Mouse (Mus musculus) brain, embryonic 14.5 days (tissue): Measurements from ENCODE around the gene Mmp27. TPM values are rescaled to one million over a fixed set of nuclear protein-coding genes. Genes with fewer than 3 reads are reported as not detected.

ENCODE experiments used
- DNase-seq: peaks from one replicate; pipeline ENCODE4 v3.0.0-alpha.2; 2011; ENCODE audit warnings: low read depth
- CTCF ChIP-seq: fragments of 200-500 bp; IDR thresholded peaks from 2 replicates; pipeline ENCODE4 v1.5.1; 2012; ENCODE audit warnings: inconsistent platforms, mild to moderate bottlenecking, moderate library complexity, borderline replicate concordance; ENCODE audit not compliant: insufficient read depth, insufficient read length; ENCODE audit errors: extremely low read depth
- POLR2A ChIP-seq: fragments of 200-500 bp; IDR thresholded peaks from 2 replicates; pipeline ENCODE4 v1.6.1; 2012; ENCODE audit warnings: mild to moderate bottlenecking, inconsistent platforms, borderline replicate concordance; ENCODE audit not compliant: poor library complexity, insufficient read depth, insufficient read length, severe bottlenecking; ENCODE audit errors: extremely low read depth
- polyA plus RNA-seq: library from polyadenylated mRNA; depleted of rRNA; stranded (reverse); fragments of >200 nt; gene quantifications from 2 replicates; pipeline ENCODE4 v1.2.3, GENCODE M21; 2012

The Mmp27 gene
- polyA plus RNA-seq, 1 experiment = not detected

GRCm38 (mm10) chr9:7567376-7567775 is 3.8 kb upstream of the Mmp27 start:
- DNase-seq = no peak
- TF ChIP-seq CTCF (no peak), POLR2A (no peak)

GRCm38 (mm10) chr9:7567923-7568322 is 3.3 kb upstream of the Mmp27 start:
- DNase-seq = no peak
- no peak for TF ChIP-seq CTCF
- no peak for TF ChIP-seq POLR2A

- no peak for DNase-seq
- TF ChIP-seq CTCF (no peak), POLR2A (no peak)
Observed at GRCm38 (mm10) chr9:7570485-7570884, 711 bp upstream of the Mmp27 start.

GRCm38 (mm10) chr9:7572188-7572587 is 992 bp downstream of the Mmp27 start:
- TF ChIP-seq POLR2A = no peak
- TF ChIP-seq CTCF = no peak
- peak; percentile 22 for DNase-seq

GRCm38 (mm10) chr9:7572663-7573308 is 1.6 kb downstream of the Mmp27 start:
- DNase-seq = no peak
- TF ChIP-seq POLR2A = no peak
- no peak for TF ChIP-seq CTCF

GRCm38 (mm10) chr9:7575526-7575925 is 4.3 kb downstream of the Mmp27 start:
- no peak for TF ChIP-seq CTCF
- TF ChIP-seq POLR2A = no peak
- DNase-seq = no peak

- no peak for TF ChIP-seq POLR2A
- TF ChIP-seq CTCF = no peak
- DNase-seq = no peak
Observed at GRCm38 (mm10) chr9:7577371-7577770, 6.2 kb downstream of the Mmp27 start.

GRCm38 (mm10) chr9:7590063-7590462 is 18.9 kb downstream of the Mmp27 start:
- DNase-seq = no peak
- TF ChIP-seq POLR2A (no peak), CTCF (no peak)

GRCm38 (mm10) chr9:7593272-7593812 is 22.1 kb downstream of the Mmp27 start:
- TF ChIP-seq CTCF (no peak), POLR2A (no peak)
- DNase-seq = no peak

GRCm38 (mm10) chr9:7594816-7595540 is 23.8 kb downstream of the Mmp27 start:
- peak; percentile 93 for DNase-seq
- TF ChIP-seq POLR2A (no peak), CTCF (peak; percentile 92)

- peak; percentile 79 for DNase-seq
- TF ChIP-seq CTCF (peak; percentile 93), POLR2A (no peak)
Observed at GRCm38 (mm10) chr9:7602982-7603742, 32.0 kb downstream of the Mmp27 start.
